Comparison of ENCODE assay signal across 8 mouse cellular contexts in the genomic region with DNA sequence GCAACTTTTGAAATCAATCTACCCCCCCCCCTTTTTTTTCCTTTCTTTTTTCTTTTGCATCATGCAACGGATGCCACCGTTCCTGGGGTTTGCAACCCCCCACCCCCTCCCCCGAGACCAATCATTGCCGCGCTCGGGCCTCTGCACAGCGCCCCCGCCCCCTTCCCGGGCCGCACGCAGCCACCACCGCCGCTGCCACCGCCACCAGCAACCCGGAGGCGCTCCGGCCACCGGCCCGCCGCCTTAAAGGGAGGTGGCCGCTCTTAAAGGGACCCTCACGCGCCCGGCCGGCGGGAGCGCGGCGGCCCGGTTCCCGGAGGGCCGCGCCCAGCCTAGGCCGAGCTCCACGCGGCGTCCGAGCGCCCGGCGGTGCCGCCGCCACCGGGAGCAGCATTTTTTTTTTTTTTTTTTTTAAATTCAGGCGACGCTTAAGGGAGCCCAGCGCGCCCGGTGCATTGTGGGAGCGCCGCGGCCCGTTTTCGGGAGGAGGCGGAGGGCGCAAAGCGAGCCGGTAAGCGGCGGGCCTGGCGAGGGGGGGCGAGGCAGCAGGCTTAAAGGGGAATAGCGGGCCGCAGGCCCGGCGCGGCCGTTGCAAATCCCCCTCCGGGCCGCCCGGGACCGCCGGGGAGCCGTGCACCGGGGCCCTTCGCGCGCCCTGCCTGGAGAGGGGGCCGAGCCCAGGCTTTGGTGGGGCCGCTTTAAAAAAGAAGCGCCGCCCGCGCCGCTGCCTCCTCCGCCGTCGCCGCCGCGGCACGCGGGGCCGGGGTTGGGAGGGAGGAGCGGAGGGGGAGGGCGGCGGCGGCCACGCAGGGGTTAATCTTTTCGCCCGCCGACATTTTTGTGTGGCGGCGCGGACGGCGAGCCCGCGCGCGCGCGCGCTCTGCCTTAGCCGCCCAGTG. TPM values are rescaled to one million over a fixed set of nuclear protein-coding genes. Genes with fewer than 3 reads are reported as not detected.
DNase-seq lines count a peak whose midpoint lies in the region; ATAC-seq and TF ChIP-seq lines count a peak whose summit lies in the region.

A gene (plus strand): TSS at position 215 of the 899 bp plus-strand sequence.

- peak within 1 kb of the TSS; percentile 98 for H3K9ac ChIP-seq in heart, embryonic 12.5 days
- peak within 1 kb of the TSS; percentile 98 for H3K9ac ChIP-seq in kidney, postnatal 0 days (ENCODE audit: low read depth, low read length)
- peak within 1 kb of the TSS; percentile 100 for H3K9ac ChIP-seq in liver, adult 2 months (ENCODE audit: low read depth, low read length)

- ATAC-seq in heart, embryonic 12.5 days (ENCODE audit: insufficient number of reproducible peaks, low FRiP score) = peak; percentile 85
- ATAC-seq in kidney, postnatal 0 days (replicated peaks; ENCODE audit: low FRiP score, low read depth) = peak; percentile 82
- ATAC-seq in monocyte, adult 5-6 weeks (replicated peaks; ENCODE audit: insufficient number of reproducible peaks, low FRiP score, low TSS enrichment, poor library complexity, severe bottlenecking) = 0 out of 2 replicates have a peak, but pooled peaks have one; percentile 34

- H3K27me3 ChIP-seq in erythroblast, embryonic 14.5 days (ENCODE audit: control insufficient read depth) = peaks cover 35% of the 10 kb centered on the region
- no peaks in the 10 kb centered on the region for H3K27me3 ChIP-seq in heart, embryonic 12.5 days (replicated peaks)
- H3K27me3 ChIP-seq in kidney, postnatal 0 days (ENCODE audit: insufficient read depth, low read length) = no peaks in the 10 kb centered on the region
- no peaks in the 10 kb centered on the region for H3K27me3 ChIP-seq in liver, adult 2 months (ENCODE audit: control insufficient read depth, insufficient read depth, low read length)

- peak within 1 kb of the TSS; percentile 93 for H3K4me2 ChIP-seq in heart, embryonic 12.5 days
- H3K4me2 ChIP-seq in kidney, postnatal 0 days (ENCODE audit: low read length) = peak within 1 kb of the TSS; percentile 81

- H3K4me1 ChIP-seq in erythroblast, embryonic 14.5 days (ENCODE audit: control insufficient read depth) = peaks cover 29% of the 10 kb centered on the region
- H3K4me1 ChIP-seq in heart, embryonic 12.5 days (replicated peaks) = peaks cover 20% of the 10 kb centered on the region
- peaks cover 10% of the 10 kb centered on the region; the same call in 1 of the 2 replicates for H3K4me1 ChIP-seq in kidney, postnatal 0 days (replicated peaks; ENCODE audit: insufficient read depth, low read length)
- peaks cover 3% of the 10 kb centered on the region; the same call in 1 of the 2 replicates for H3K4me1 ChIP-seq in liver, adult 2 months (ENCODE audit: control insufficient read depth, insufficient read depth, low read length)

- no peaks in the 10 kb centered on the region for H3K9me3 ChIP-seq in erythroblast, embryonic 14.5 days (ENCODE audit: control insufficient read depth, low read length)
- H3K9me3 ChIP-seq in heart, embryonic 12.5 days (replicated peaks) = no peaks in the 10 kb centered on the region
- no peaks in the 10 kb centered on the region for H3K9me3 ChIP-seq in kidney, postnatal 0 days (replicated peaks; ENCODE audit: low read length)

- H3K27ac ChIP-seq in heart, embryonic 12.5 days (ENCODE audit: poor library complexity, severe bottlenecking) = peak within 1 kb of the TSS; percentile 100
- peak within 1 kb of the TSS; percentile 99 for H3K27ac ChIP-seq in kidney, postnatal 0 days
- peak within 1 kb of the TSS; percentile 99 for H3K27ac ChIP-seq in liver, adult 2 months (replicated peaks; ENCODE audit: insufficient read depth, low read depth, low read length)

- peak; percentile 89 for DNase-seq in CD4-positive, CD25-positive, alpha-beta regulatory T cell, adult 2 months (ENCODE audit: low read depth, low spot score)
- peak; percentile 74 for DNase-seq in brain, embryonic 18.5 days (ENCODE audit: low read depth, low spot score)
- DNase-seq in kidney, postnatal 0 days (ENCODE audit: low spot score) = peak; percentile 90
- peak; percentile 54 for DNase-seq in liver, adult 2 months (ENCODE audit: extremely low read depth, low read depth, low spot score)
- DNase-seq in spleen, postnatal 36 days (ENCODE audit: low spot score in 2 of 2) = peak; percentile 79 to 81

- H3K4me3 ChIP-seq in erythroblast, embryonic 14.5 days (replicated peaks) = peak within 1 kb of the TSS; percentile 92
- H3K4me3 ChIP-seq in heart, embryonic 12.5 days = peak within 1 kb of the TSS; percentile 94
- peak within 1 kb of the TSS; percentile 94 for H3K4me3 ChIP-seq in kidney, postnatal 0 days (replicated peaks; ENCODE audit: low read depth, low read length)
- peak within 1 kb of the TSS; percentile 99 for H3K4me3 ChIP-seq in liver, adult 2 months (ENCODE audit: insufficient read depth, low read depth, low read length)

- no peaks in the 10 kb centered on the region; the same call in 1 of the 2 replicates for H3K79me2 ChIP-seq in liver, adult 2 months (ENCODE audit: control insufficient read depth, insufficient read depth, low read length)

- peak; percentile 6; the same call in 1 of the 2 replicates for TF ChIP-seq POLR2A in liver, adult 2 months (IDR thresholded peaks at IDR 0.05; ENCODE audit: extremely low read depth, insufficient read depth, low read length)

- WGBS in heart, embryonic 12.5 days = under 1% methylated on average over 88 of the region's 115 CpGs
- WGBS in kidney, postnatal 0 days = under 1% methylated on average over 68 of the region's 115 CpGs
- WGBS in liver, adult 2 months = under 1% methylated on average over 96 of the region's 115 CpGs

- H3K36me3 ChIP-seq in erythroblast, embryonic 14.5 days (ENCODE audit: control insufficient read depth) = peaks cover 23% of the 10 kb centered on the region
- peaks cover 19% of the 10 kb centered on the region for H3K36me3 ChIP-seq in heart, embryonic 12.5 days
- no peaks in the 10 kb centered on the region; the same call in 1 of the 2 replicates for H3K36me3 ChIP-seq in kidney, postnatal 0 days (ENCODE audit: insufficient read depth, low read length)
- no peaks in the 10 kb centered on the region for H3K36me3 ChIP-seq in liver, adult 2 months (ENCODE audit: control insufficient read depth, insufficient read depth, low read length)

- no peak for TF ChIP-seq CTCF in kidney, postnatal 0 days (IDR thresholded peaks at IDR 0.05; ENCODE audit: low read depth)
- no peak for TF ChIP-seq CTCF in liver, adult 2 months (IDR thresholded peaks at IDR 0.05; ENCODE audit: low read depth, low read length)

RNA-seq across cellular contexts. Expression of the gene that starts here (rescaled TPM):
- polyA plus RNA-seq in erythroblast, embryonic 14.5 days (2012) = 0.55 and 0.81 TPM in 2 replicates
- polyA plus RNA-seq in heart, embryonic 12.5 days (2016; fragmentation: Nextera tagmentation; extraction: Ambion mirVana) = 58.4 and 61.0 TPM in 2 replicates
- 54.6 and 59.8 TPM in 2 replicates for polyA plus RNA-seq in kidney, postnatal 0 days (2015; fragmentation: Nextera tagmentation; extraction: Ambion mirVana)
- total RNA-seq in liver, adult 2 months (2014; rRNA removed) = 16.2 and 17.2 TPM in 2 replicates
- polyA plus RNA-seq in liver, adult 2 months (2012; rRNA removed) = 12.6 and 13.8 TPM in 2 replicates
- total RNA-seq in monocyte, adult 5-6 weeks (2017) = 15.1 to 23.1 TPM (median 21.2 TPM) in 3 replicates

Comparison
In these comparisons a context has a peak if more than half of its experiments do, and no peak if none do; other contexts are left out.
1. Peak in every context shown above with its lines: DNase-seq, ATAC-seq, H3K4me3 ChIP-seq and H3K27ac ChIP-seq.
2. ATAC-seq: peak in every context shown above with its lines; median percentile 85 in heart, embryonic 12.5 days; 82 in kidney, postnatal 0 days; 34 in monocyte, adult 5-6 weeks.